Mouse (Mus musculus) lung, adult 2 months (tissue): ENCODE measurements around the gene Acot2.
"Not testable (repeated sequence)": the region's sequence is repeated elsewhere in the genome, so short reads cannot be mapped to it uniquely, and the experiment has no call there.

Experiments used
- CTCF ChIP-seq: fragments of 200-500 bp; IDR thresholded peaks from 2 replicates; pipeline ENCODE4 v1.5.1; 2011; ENCODE audit warnings: mild to moderate bottlenecking, low read length, control low read depth; ENCODE audit not compliant: insufficient read depth
- POLR2A ChIP-seq: fragments of 200-500 bp; IDR thresholded peaks from 2 replicates; pipeline ENCODE4 v1.6.1; 2011; ENCODE audit warnings: low read depth, mild to moderate bottlenecking, control low read depth, low read length, borderline replicate concordance; ENCODE audit errors: extremely low read depth

DNA sequence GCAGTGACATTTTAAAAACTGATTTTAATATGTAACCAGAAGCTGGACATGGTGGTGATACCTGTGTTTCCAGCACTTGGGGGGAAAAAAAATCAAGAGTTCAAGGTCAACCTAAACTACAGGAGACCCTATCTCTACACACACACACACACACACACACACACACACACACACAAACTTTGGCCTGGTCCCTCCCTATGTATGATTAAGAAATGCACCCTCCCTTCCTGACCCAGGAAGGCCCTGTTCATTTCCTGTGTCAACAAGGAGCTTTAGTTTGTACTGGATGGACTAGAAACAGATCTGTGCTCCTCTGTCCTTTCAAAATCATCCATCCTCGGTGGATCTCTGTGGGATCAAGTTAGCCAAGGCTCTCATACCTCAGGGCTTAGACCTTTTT is 49.1 kb upstream of the Acot2 start:
- not testable (repeated sequence) for TF ChIP-seq CTCF, POLR2A
